Mouse (Mus musculus): ENCODE measurements at regions not wholly inside any gene's neighbourhood (a gene's known extent, or its start where the extent isn't known, plus 50 kb on each side); places are given as distances from the start of the nearest gene placed in this dataset.

- no peaks in the 10 kb centered on the region for H3K36me3 ChIP-seq (replicated peaks in 1 of 2; ENCODE audit: control insufficient read depth in 1 of 2, insufficient read depth in 1 of 2, low read length in 1 of 2)
Observed at GRCm38 (mm10) chr10:23450647-23450979, 100.0 kb upstream of the Eya4 start.

GRCm38 (mm10) chr10:23449860-23450646, 99.5 kb upstream of the Eya4 start:
- H3K9ac ChIP-seq (ENCODE audit: insufficient read depth, low read depth) = no peak overlapping the region
- DNase-seq (ENCODE audit: extremely low read depth) = no peak
- in situ Hi-C loops (cut with MboI; ENCODE audit: low pct_ligation_motif_present, low pct_unique_long_range_greater_than_20kb, low sequenced_read_pairs) (no loop called here), dilution Hi-C loops (cut with MboI; ENCODE audit: extremely low pct_ligation_motif_present, extremely low pct_unique_long_range_greater_than_20kb, low sequenced_read_pairs) (no loop called here)
- no peaks in the 10 kb centered on the region for H3K9me3 ChIP-seq (replicated peaks; ENCODE audit: low read length)
- no peak overlapping the region for H3K4me3 ChIP-seq (replicated peaks in 1 of 3; ENCODE audit: low read depth in 2 of 3, low read length in 2 of 3, poor library complexity in 1 of 3)
- H3K27ac ChIP-seq (ENCODE audit: insufficient read depth, low read depth) = no peak overlapping the region
- H3K4me2 ChIP-seq (ENCODE audit: insufficient read depth, low read depth, poor library complexity, severe bottlenecking) = no peak overlapping the region
- no peaks in the 10 kb centered on the region for H3K79me2 ChIP-seq (replicated peaks; ENCODE audit: control insufficient read depth, extremely low read depth, insufficient read depth, poor library complexity, severe bottlenecking)
- H3K4me1 ChIP-seq (ENCODE audit: control insufficient read depth in 1 of 2, insufficient read depth in 2 of 2) = no peaks in the 10 kb centered on the region
- TF ChIP-seq NELFE (IDR thresholded peaks at IDR 0.05; ENCODE audit: low read depth, low read length) (no peak), CTCF (conservative IDR thresholded peaks at IDR 0.05 in 1 of 2, IDR thresholded peaks at IDR 0.05 in 1 of 2; ENCODE audit: low read depth in 2 of 2, low read length in 2 of 2) (no peak), POLR2AphosphoS2 (IDR thresholded peaks at IDR 0.05; ENCODE audit: low read depth, low read length) (no peak), MEF2A (IDR thresholded peaks at IDR 0.05; ENCODE audit: borderline replicate concordance, low read depth, low read length) (no peak), MYC (IDR thresholded peaks at IDR 0.05; ENCODE audit: low read depth, low read length) (no peak), SIN3A (IDR thresholded peaks at IDR 0.05; ENCODE audit: low read length) (no peak), IRF4 (IDR thresholded peaks at IDR 0.05; ENCODE audit: low read depth, low read length) (no peak), JUND (conservative IDR thresholded peaks at IDR 0.05; ENCODE audit: low read depth, low read length) (no peak), EP300 (IDR thresholded peaks at IDR 0.05; ENCODE audit: low read length) (no peak), TBP (conservative IDR thresholded peaks at IDR 0.05; ENCODE audit: low read depth, low read length) (no peak), POLR2A (IDR thresholded peaks at IDR 0.05; ENCODE audit: low read depth, low read length) (no peak), MAX (IDR thresholded peaks at IDR 0.05; ENCODE audit: low read length) (no peak), CHD2 (IDR thresholded peaks at IDR 0.05; ENCODE audit: low read length) (no peak), E2F4 (IDR thresholded peaks at IDR 0.05; ENCODE audit: insufficient replicate concordance, low read depth, low read length) (no peak)
- H3K36me3 ChIP-seq (replicated peaks in 1 of 2; ENCODE audit: control insufficient read depth in 1 of 2, insufficient read depth in 1 of 2, low read length in 1 of 2) = no peaks in the 10 kb centered on the region
- no peaks in the 10 kb centered on the region for H3K27me3 ChIP-seq (replicated peaks)

More at GRCm38 (mm10) chr10:23450647-23450979, 100.0 kb upstream of the Eya4 start:
- Histone ChIP-seq H3K9me3 (replicated peaks; ENCODE audit: low read length) (no peaks in the 10 kb centered on the region), H3K4me1 (ENCODE audit: control insufficient read depth in 1 of 2, insufficient read depth in 2 of 2) (no peaks in the 10 kb centered on the region), H3K27me3 (replicated peaks) (no peaks in the 10 kb centered on the region), H3K9ac (ENCODE audit: insufficient read depth, low read depth) (no peak overlapping the region), H3K79me2 (replicated peaks; ENCODE audit: control insufficient read depth, extremely low read depth, insufficient read depth, poor library complexity, severe bottlenecking) (no peaks in the 10 kb centered on the region), H3K27ac (ENCODE audit: insufficient read depth, low read depth) (no peak overlapping the region), H3K4me2 (ENCODE audit: insufficient read depth, low read depth, poor library complexity, severe bottlenecking) (no peak overlapping the region), H3K4me3 (replicated peaks in 1 of 3; ENCODE audit: low read depth in 2 of 3, low read length in 2 of 3, poor library complexity in 1 of 3) (no peak overlapping the region)
- no peak for DNase-seq (ENCODE audit: extremely low read depth)
- dilution Hi-C loops (cut with MboI; ENCODE audit: extremely low pct_ligation_motif_present, extremely low pct_unique_long_range_greater_than_20kb, low sequenced_read_pairs) = no loop called here
- in situ Hi-C loops (cut with MboI; ENCODE audit: low pct_ligation_motif_present, low pct_unique_long_range_greater_than_20kb, low sequenced_read_pairs) = no loop called here
- TF ChIP-seq ELF1 (IDR thresholded peaks at IDR 0.05; ENCODE audit: low read depth, low read length) (no peak), USF1 (IDR thresholded peaks at IDR 0.05; ENCODE audit: low read depth, low read length) (no peak), ZKSCAN1 (IDR thresholded peaks at IDR 0.05; ENCODE audit: borderline replicate concordance, low read depth, low read length) (no peak), MAZ (IDR thresholded peaks at IDR 0.05; ENCODE audit: low read depth, low read length) (no peak), E2F4 (IDR thresholded peaks at IDR 0.05; ENCODE audit: insufficient replicate concordance, low read depth, low read length) (no peak), ZMIZ1 (IDR thresholded peaks at IDR 0.05; ENCODE audit: low read depth, low read length) (no peak), ZC3H11A (IDR thresholded peaks at IDR 0.05; ENCODE audit: low read depth, low read length) (no peak), RCOR1 (conservative IDR thresholded peaks at IDR 0.05; ENCODE audit: low read depth, low read length) (no peak)

Measured in CH12.LX (cell line).